Mouse (Mus musculus): ENCODE measurements around the gene Defb22. TPM values are rescaled to one million over a fixed set of nuclear protein-coding genes. Genes with fewer than 3 reads are reported as not detected.

The Defb22 gene
- polyA plus RNA-seq, 1 experiment from 2014 or later, result not detected

DNA sequence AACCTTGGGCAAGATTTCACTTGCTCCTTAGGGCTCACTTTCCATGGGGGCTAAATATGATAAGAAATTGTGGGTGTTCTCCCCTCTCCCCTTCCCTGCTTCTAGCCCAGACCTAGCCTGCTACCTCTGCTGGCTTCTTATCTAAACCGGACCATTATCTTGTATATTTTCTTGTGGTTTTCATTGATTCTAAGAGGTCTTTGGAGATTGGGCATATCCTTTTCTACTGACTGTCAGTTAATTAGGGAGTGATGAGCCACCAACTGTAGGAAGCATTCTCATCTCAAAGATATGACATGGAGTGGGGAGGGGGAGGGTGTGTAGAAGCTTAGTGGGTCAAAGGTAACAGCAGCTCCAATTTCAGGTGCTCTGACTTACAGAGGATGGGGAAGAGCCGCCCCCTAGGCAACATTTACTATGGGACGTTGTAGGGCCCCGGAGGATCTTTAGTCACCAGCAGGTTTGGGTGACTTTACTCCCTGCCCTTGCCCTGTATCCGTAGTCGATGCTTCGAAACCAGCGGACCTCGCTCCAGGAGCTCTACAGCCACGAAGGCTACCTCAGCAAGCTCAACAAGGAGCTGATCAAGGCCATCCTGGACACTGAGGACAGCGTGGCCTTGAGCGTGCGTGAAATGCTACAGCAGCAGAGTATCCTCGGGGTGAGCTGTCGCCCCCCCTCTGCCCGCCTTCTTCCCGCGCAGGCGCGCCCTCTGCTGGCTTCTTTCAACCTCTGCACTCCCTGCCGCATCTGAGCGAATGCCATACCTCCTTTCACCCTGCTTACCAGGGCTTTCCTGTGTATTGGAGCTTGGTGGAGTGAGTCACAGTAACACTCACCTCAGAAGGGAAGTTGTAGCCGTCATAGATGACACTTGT, 52.7 kb downstream of the Defb22 start:
- Histone ChIP-seq H3K27me3 (ENCODE audit: insufficient read depth, low read length) (no peaks in the 10 kb centered on the region), H3K36me3 (ENCODE audit: insufficient read depth, low read length) (no peaks in the 10 kb centered on the region), H3K4me1 (replicated peaks; ENCODE audit: insufficient read depth, low read length) (peaks cover 7% of the 10 kb centered on the region; the same call in 1 of the 2 replicates), H3K9me3 (replicated peaks; ENCODE audit: low read length) (no peaks in the 10 kb centered on the region), H3K4me2 (ENCODE audit: low read length) (peak overlapping the region; percentile 61), H3K9ac (ENCODE audit: low read depth, low read length) (peak overlapping the region; percentile 47; the same call in 1 of the 2 replicates), H3K4me3 (replicated peaks; ENCODE audit: low read depth, low read length) (0 out of 2 replicates have a peak overlapping the region, but pooled peaks have one; percentile 9), H3K27ac (no peak overlapping the region; the same call in 1 of the 2 replicates)
- peak; percentile 98 for TF ChIP-seq CTCF (IDR thresholded peaks at IDR 0.05; ENCODE audit: low read depth)
- ATAC-seq (replicated peaks; ENCODE audit: low FRiP score, low read depth) (peak; percentile 74), DNase-seq (ENCODE audit: low spot score) (peak; percentile 93)
- WGBS, result 4% methylated on average over 23 of the region's 23 CpGs

DNA sequence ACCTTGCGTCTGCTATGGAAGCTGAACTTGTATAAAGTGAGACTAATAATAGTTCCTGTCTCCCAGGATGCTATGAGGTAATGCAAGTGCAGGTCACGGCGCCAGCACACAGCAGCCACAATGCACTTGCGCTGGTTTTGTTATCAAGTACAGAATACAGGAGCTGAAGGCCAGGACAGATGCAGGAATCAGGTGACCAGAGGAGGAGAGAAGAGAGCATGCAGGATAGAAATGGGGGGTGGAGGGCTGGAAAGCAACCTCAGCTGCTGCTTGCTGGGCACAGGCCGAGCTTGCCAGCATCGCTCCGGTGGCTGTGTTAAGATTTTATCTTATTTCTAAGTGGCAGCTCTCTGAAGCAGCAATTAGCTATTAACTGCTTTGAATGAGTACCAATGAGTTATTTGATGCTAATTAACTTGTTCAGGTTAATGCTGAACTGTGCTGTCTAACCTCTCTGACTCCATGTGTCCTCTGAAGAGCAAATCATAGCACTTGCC, 53.5 kb downstream of the Defb22 start:
- WGBS, result 56% methylated on average over 7 of the region's 7 CpGs
- Histone ChIP-seq H3K27me3 (ENCODE audit: insufficient read depth, low read length) (no peaks in the 10 kb centered on the region), H3K9me3 (replicated peaks; ENCODE audit: low read length) (no peaks in the 10 kb centered on the region), H3K36me3 (ENCODE audit: insufficient read depth, low read length) (no peaks in the 10 kb centered on the region), H3K4me2 (ENCODE audit: low read length) (no peak overlapping the region), H3K4me3 (replicated peaks; ENCODE audit: low read depth, low read length) (no peak overlapping the region), H3K27ac (peak overlapping the region; percentile 21), H3K4me1 (replicated peaks; ENCODE audit: insufficient read depth, low read length) (peaks cover 7% of the 10 kb centered on the region; the same call in 1 of the 2 replicates), H3K9ac (ENCODE audit: low read depth, low read length) (no peak overlapping the region)
- TF ChIP-seq CTCF (IDR thresholded peaks at IDR 0.05; ENCODE audit: low read depth), result no peak
- peak; percentile 72 for ATAC-seq (replicated peaks; ENCODE audit: low FRiP score, low read depth)
- DNase-seq (ENCODE audit: low spot score), result peak; percentile 40

Other genes with a start within 250 kb of the Defb22 start
- gene Tbc1d20, start 196.3 kb downstream of the Defb22 start, polyA plus RNA-seq (2015; fragmentation: Nextera tagmentation; extraction: Ambion mirVana), result 30.4 and 31.7 TPM in 2 replicates
- gene Rbck1, start 157.5 kb downstream of the Defb22 start, polyA plus RNA-seq (2015; fragmentation: Nextera tagmentation; extraction: Ambion mirVana), result 67.6 and 68.4 TPM in 2 replicates
- 0.79 and 1.1 TPM in 2 replicates for gene Trib3, start 146.1 kb downstream of the Defb22 start, polyA plus RNA-seq (2015; fragmentation: Nextera tagmentation; extraction: Ambion mirVana)
- 0.60 and 0.68 TPM in 2 replicates for gene Nrsn2, start 113.5 kb downstream of the Defb22 start, polyA plus RNA-seq (2015; fragmentation: Nextera tagmentation; extraction: Ambion mirVana)
- 8.2 and 9.2 TPM in 2 replicates for gene Sox12, start 92.1 kb downstream of the Defb22 start, polyA plus RNA-seq (2015; fragmentation: Nextera tagmentation; extraction: Ambion mirVana)
- gene Zcchc3, start 75.1 kb downstream of the Defb22 start, polyA plus RNA-seq (2015; fragmentation: Nextera tagmentation; extraction: Ambion mirVana), result 28.3 and 31.0 TPM in 2 replicates
- 0.76 and 0.92 TPM in 2 replicates for gene 6820408C15Rik, start 74.6 kb downstream of the Defb22 start, polyA plus RNA-seq (2015; fragmentation: Nextera tagmentation; extraction: Ambion mirVana)
- not detected in 2 replicates for gene Defb23, start 25.5 kb downstream of the Defb22 start, polyA plus RNA-seq (2015; fragmentation: Nextera tagmentation; extraction: Ambion mirVana)
- 0.17 TPM in 1 of 2 replicates, not detected in the other for gene Defb20, start 13.1 kb downstream of the Defb22 start, polyA plus RNA-seq (2015; fragmentation: Nextera tagmentation; extraction: Ambion mirVana)
- gene Defb26, start 21.6 kb upstream of the Defb22 start, polyA plus RNA-seq (2015; fragmentation: Nextera tagmentation; extraction: Ambion mirVana), result 0.27 TPM in 1 of 2 replicates, not detected in the other
- 1.1 and 1.8 TPM in 2 replicates for gene Defb28, start 28.1 kb upstream of the Defb22 start, polyA plus RNA-seq (2015; fragmentation: Nextera tagmentation; extraction: Ambion mirVana)
- gene Defb29, start 50.0 kb upstream of the Defb22 start, polyA plus RNA-seq (2015; fragmentation: Nextera tagmentation; extraction: Ambion mirVana), result 48.4 and 64.8 TPM in 2 replicates
- 4.4 and 6.1 TPM in 2 replicates for gene Gm17416, start 79.2 kb upstream of the Defb22 start, polyA plus RNA-seq (2015; fragmentation: Nextera tagmentation; extraction: Ambion mirVana)
- gene Defb21, start 82.6 kb upstream of the Defb22 start, polyA plus RNA-seq (2015; fragmentation: Nextera tagmentation; extraction: Ambion mirVana), result not detected in 2 replicates
- gene Defb19, start 90.2 kb upstream of the Defb22 start, polyA plus RNA-seq (2015; fragmentation: Nextera tagmentation; extraction: Ambion mirVana), result 120 and 136 TPM in 2 replicates
- gene Defb45, start 109.3 kb upstream of the Defb22 start, polyA plus RNA-seq (2015; fragmentation: Nextera tagmentation; extraction: Ambion mirVana), result not detected in 2 replicates
- 2.1 and 3.6 TPM in 2 replicates for gene Defb36, start 114.2 kb upstream of the Defb22 start, polyA plus RNA-seq (2015; fragmentation: Nextera tagmentation; extraction: Ambion mirVana)
- gene Defb25, start 132.9 kb upstream of the Defb22 start, polyA plus RNA-seq (2015; fragmentation: Nextera tagmentation; extraction: Ambion mirVana), result 26.4 and 39.6 TPM in 2 replicates
- 48.3 and 55.1 TPM in 2 replicates for gene Rem1, start 136.8 kb upstream of the Defb22 start, polyA plus RNA-seq (2015; fragmentation: Nextera tagmentation; extraction: Ambion mirVana)
- gene H13, start 179.3 kb upstream of the Defb22 start, polyA plus RNA-seq (2015; fragmentation: Nextera tagmentation; extraction: Ambion mirVana), result 160 and 162 TPM in 2 replicates
- gene Mcts2, start 196.9 kb upstream of the Defb22 start, polyA plus RNA-seq (2015; fragmentation: Nextera tagmentation; extraction: Ambion mirVana), result 33.9 and 36.6 TPM in 2 replicates
- gene Id1, start 246.1 kb upstream of the Defb22 start, polyA plus RNA-seq (2015; fragmentation: Nextera tagmentation; extraction: Ambion mirVana), result 170 and 194 TPM in 2 replicates

Measured in kidney, postnatal 0 days (tissue).